Mouse (Mus musculus): Measurements from ENCODE around the gene Fgd4.
"Not testable (repeated sequence)": the region's sequence is repeated elsewhere in the genome, so short reads cannot be mapped to it uniquely, and the experiment has no call there.

The Fgd4 gene

GRCm38 (mm10) chr16:16539396-16539795 lies 61.0 kb downstream of the Fgd4 start:
- DNase-seq = not testable (repeated sequence)

- DNase-seq = no peak
Observed at GRCm38 (mm10) chr16:16535232-16535631, 65.1 kb downstream of the Fgd4 start.

- DNase-seq = no peak
Observed at GRCm38 (mm10) chr16:16528014-16528413, 72.3 kb downstream of the Fgd4 start.

- DNase-seq = no peak
Observed at GRCm38 (mm10) chr16:16527267-16527666, 73.1 kb downstream of the Fgd4 start.

- no peak for DNase-seq
Observed at GRCm38 (mm10) chr16:16526741-16527105, 73.6 kb downstream of the Fgd4 start.

- DNase-seq = no peak
Observed at GRCm38 (mm10) chr16:16526097-16526740, 74.1 kb downstream of the Fgd4 start.

GRCm38 (mm10) chr16:16525266-16525904 lies 75.0 kb downstream of the Fgd4 start:
- DNase-seq = no peak

- DNase-seq = no peak
Observed at GRCm38 (mm10) chr16:16523632-16524031, 76.7 kb downstream of the Fgd4 start.

- DNase-seq = not testable (repeated sequence)
Observed at GRCm38 (mm10) chr16:16522869-16523268, 77.5 kb downstream of the Fgd4 start.

- no peak for DNase-seq
Observed at GRCm38 (mm10) chr16:16501491-16501890, 98.9 kb downstream of the Fgd4 start.

GRCm38 (mm10) chr16:16500926-16501325 lies 99.4 kb downstream of the Fgd4 start:
- DNase-seq = no peak

GRCm38 (mm10) chr16:16498798-16499197 lies 101.6 kb downstream of the Fgd4 start:
- DNase-seq = no peak

GRCm38 (mm10) chr16:16485523-16486043 lies 114.8 kb downstream of the Fgd4 start:
- no peak for DNase-seq

GRCm38 (mm10) chr16:16484601-16485000 lies 115.7 kb downstream of the Fgd4 start:
- no peak for DNase-seq

GRCm38 (mm10) chr16:16473451-16473850 lies 126.9 kb downstream of the Fgd4 start:
- DNase-seq = not testable (repeated sequence)

GRCm38 (mm10) chr16:16450021-16450420 lies 150.3 kb downstream of the Fgd4 start:
- no peak for DNase-seq

- no peak for DNase-seq
Observed at GRCm38 (mm10) chr16:16438436-16438835, 161.9 kb downstream of the Fgd4 start.

- no peak for DNase-seq
Observed at GRCm38 (mm10) chr16:16422456-16422855, 177.9 kb downstream of the Fgd4 start.

- not testable (repeated sequence) for DNase-seq
Observed at GRCm38 (mm10) chr16:16367217-16367616, 233.1 kb downstream of the Fgd4 start.

All from thymus, adult 18-20 months (tissue).